Mouse (Mus musculus) embryonic facial prominence, embryonic 12.5 days (tissue): ENCODE results near the gene Urb2. TPM values are rescaled to one million over a fixed set of nuclear protein-coding genes. Genes with fewer than 3 reads are reported as not detected.

Experiments
- ATAC-seq: fragments of 200-750 bp; cut with Nextera tagmentation; 2 replicates; pipeline ENCODE4 v1.8.0; 2017; ENCODE audit not compliant: insufficient number of reproducible peaks, insufficient read depth, low FRiP score, low TSS enrichment
- H3K27ac ChIP-seq: fragments of 300-500 bp; sonication (generic); 2 replicates; pipeline ENCODE4 v1.5.1; 2016; ENCODE audit warnings: mild to moderate bottlenecking
- H3K27me3 ChIP-seq: fragments of 300-500 bp; sonication (generic); 2 replicates; pipeline ENCODE4 v1.6.1; 2016; ENCODE audit warnings: mild to moderate bottlenecking, moderate library complexity
- H3K36me3 ChIP-seq: fragments of 300-500 bp; sonication (generic); 2 replicates; pipeline ENCODE4 v1.6.1; 2016; ENCODE audit warnings: mild to moderate bottlenecking
- H3K4me1 ChIP-seq: fragments of 300-500 bp; sonication (generic); 2 replicates; pipeline ENCODE4 v1.6.1; 2016
- H3K4me2 ChIP-seq: fragments of 300-500 bp; sonication (generic); replicated peaks from 2 replicates; pipeline ENCODE4 v1.6.1; 2016; ENCODE audit warnings: mild to moderate bottlenecking, moderate library complexity
- H3K4me3 ChIP-seq: fragments of 300-500 bp; sonication (generic); 2 replicates; pipeline ENCODE4 v1.5.1; 2016; ENCODE audit warnings: mild to moderate bottlenecking
- H3K9ac ChIP-seq: fragments of 300-500 bp; sonication (generic); 2 replicates; pipeline ENCODE4 v1.6.1; 2016; ENCODE audit warnings: mild to moderate bottlenecking, moderate library complexity
- H3K9me3 ChIP-seq: fragments of 300-500 bp; sonication (generic); 2 replicates; pipeline ENCODE4 v1.6.1; 2016; ENCODE audit warnings: mild to moderate bottlenecking, moderate library complexity
- WGBS: fragments of 180-500 bp; shearing (Covaris S2); methylation state at CpG from one replicate; pipeline ENCODE4 v1.1.7; 2016; 5-methylcytosine and 5-hydroxymethylcytosine counted together
- microRNA counts: library from miRNA; unstranded; fragments of <30 nt; microRNA quantifications from one replicate; lab custom pipeline; 2017
- microRNA-seq: library from miRNA; unstranded; fragments of <30 nt; microRNA quantifications from one replicate; pipeline ENCODE4, GENCODE M21; 2017
- polyA plus RNA-seq: library from polyadenylated mRNA; unstranded; fragments of >200 nt; fragmentation: Nextera tagmentation; extraction: Ambion mirVana; gene quantifications from 2 replicates; pipeline ENCODE4 v1.2.1, GENCODE M21; 2016

Urb2 gene
- polyA plus RNA-seq, 1 experiment from 2014 or later = 6.1 TPM

- no peak overlapping the region for H3K4me2 ChIP-seq
- H3K27me3 ChIP-seq = no peaks in the 10 kb centered on the region
- no peaks in the 10 kb centered on the region for H3K36me3 ChIP-seq
- no peak overlapping the region for H3K9ac ChIP-seq
- H3K4me3 ChIP-seq = no peak overlapping the region
- ATAC-seq = no peak
- H3K4me1 ChIP-seq = no peaks in the 10 kb centered on the region
- H3K27ac ChIP-seq = no peak overlapping the region
- no peaks in the 10 kb centered on the region for H3K9me3 ChIP-seq
- 92% methylated on average over 8 of the region's 8 CpGs for WGBS
Measured at GRCm38 (mm10) chr8:124082616-124083015, 61.3 kb downstream of the Urb2 start.

GRCm38 (mm10) chr8:124083611-124084010 is 62.3 kb downstream of the Urb2 start:
- Histone ChIP-seq H3K9ac (no peak overlapping the region), H3K4me2 (no peak overlapping the region), H3K36me3 (no peaks in the 10 kb centered on the region), H3K4me1 (no peaks in the 10 kb centered on the region), H3K27ac (no peak overlapping the region), H3K4me3 (no peak overlapping the region), H3K27me3 (no peaks in the 10 kb centered on the region), H3K9me3 (no peaks in the 10 kb centered on the region)
- ATAC-seq = no peak
- WGBS = 84% methylated on average over 7 of the region's 7 CpGs

GRCm38 (mm10) chr8:124085668-124086067 is 64.4 kb downstream of the Urb2 start:
- Histone ChIP-seq H3K4me3 (no peak overlapping the region), H3K4me1 (no peaks in the 10 kb centered on the region), H3K9me3 (no peaks in the 10 kb centered on the region), H3K27me3 (no peaks in the 10 kb centered on the region), H3K36me3 (no peaks in the 10 kb centered on the region), H3K4me2 (no peak overlapping the region), H3K9ac (no peak overlapping the region), H3K27ac (no peak overlapping the region)
- WGBS = 68% methylated on average over 4 of the region's 4 CpGs
- ATAC-seq = no peak

- Histone ChIP-seq H3K27me3 (no peaks in the 10 kb centered on the region), H3K27ac (no peak overlapping the region; the same call in 1 of the 2 replicates), H3K9me3 (no peaks in the 10 kb centered on the region), H3K4me2 (0 out of 2 replicates have a peak overlapping the region, but pooled peaks have one; percentile 4), H3K4me1 (no peaks in the 10 kb centered on the region), H3K36me3 (no peaks in the 10 kb centered on the region), H3K4me3 (no peak overlapping the region), H3K9ac (no peak overlapping the region)
- 0 out of 2 replicates have a peak, but pooled peaks have one; percentile 28 for ATAC-seq
- WGBS = 36% methylated on average over 11 of the region's 11 CpGs
Measured at GRCm38 (mm10) chr8:124088092-124088613, 66.8 kb downstream of the Urb2 start.

GRCm38 (mm10) chr8:124089016-124089415 is 67.7 kb downstream of the Urb2 start:
- Histone ChIP-seq H3K27ac (no peak overlapping the region), H3K9ac (no peak overlapping the region), H3K9me3 (no peaks in the 10 kb centered on the region), H3K27me3 (no peaks in the 10 kb centered on the region), H3K4me2 (no peak overlapping the region), H3K4me3 (no peak overlapping the region), H3K36me3 (no peaks in the 10 kb centered on the region), H3K4me1 (no peaks in the 10 kb centered on the region)
- ATAC-seq = no peak
- 78% methylated on average over 5 of the region's 5 CpGs for WGBS

GRCm38 (mm10) chr8:124090473-124090872 is 69.2 kb downstream of the Urb2 start:
- H3K4me1 ChIP-seq = no peaks in the 10 kb centered on the region
- no peak overlapping the region for H3K27ac ChIP-seq
- no peaks in the 10 kb centered on the region for H3K27me3 ChIP-seq
- no peak overlapping the region for H3K4me2 ChIP-seq
- no peaks in the 10 kb centered on the region for H3K9me3 ChIP-seq
- 92% methylated on average over 5 of the region's 5 CpGs for WGBS
- H3K9ac ChIP-seq = no peak overlapping the region
- H3K4me3 ChIP-seq = no peak overlapping the region
- ATAC-seq = no peak
- H3K36me3 ChIP-seq = no peaks in the 10 kb centered on the region

MicroRNAs within 50 kb of the gene (microRNA counts, 519-probe panel; counts per million panel counts)
- microRNA mmu-miR-1967 (lab: Ali Mortazavi, UCI) = 460 counts per million, percentile 65 among the panel's probes with 10 or more counts

Small RNA genes lying within 50 kb of the gene (microRNA-seq; reads per million reads assigned to microRNA genes)
- not detected for gene Mir1967

Other genes starting within 250 kb of the Urb2 start
- gene Rab4a, start 215.5 kb upstream of the Urb2 start, polyA plus RNA-seq = 50.3 and 55.9 TPM in 2 replicates
- gene Ccsap, start 161.3 kb upstream of the Urb2 start, polyA plus RNA-seq = 7.1 and 7.4 TPM in 2 replicates
- 53.1 and 82.4 TPM in 2 replicates for gene Acta1, start 126.8 kb upstream of the Urb2 start, polyA plus RNA-seq
- gene Nup133, start 72.2 kb upstream of the Urb2 start, polyA plus RNA-seq = 45.3 and 52.0 TPM in 2 replicates
- 21.7 and 22.0 TPM in 2 replicates for gene Abcb10, start 38.4 kb upstream of the Urb2 start, polyA plus RNA-seq
- gene Taf5l, start 111 bp upstream of the Urb2 start, polyA plus RNA-seq = 46.3 and 47.5 TPM in 2 replicates
- gene Galnt2, start 209.9 kb downstream of the Urb2 start, polyA plus RNA-seq = 66.2 and 66.8 TPM in 2 replicates